Mouse (Mus musculus) embryonic fibroblast, embryonic 13.5 days (primary cell): ENCODE measurements around the gene Limd1. TPM values are rescaled to one million over a fixed set of nuclear protein-coding genes. Genes with fewer than 3 reads are reported as not detected.
A peak's percentile ranks its signal among the peaks of the same experiment; 100 is the strongest.

ENCODE experiments used
- H3K27ac ChIP-seq: 2 replicates; pipeline ENCODE4 v1.5.1; 2012; ENCODE audit warnings: low read length, control low read depth, inconsistent platforms; ENCODE audit not compliant: insufficient read depth
- H3K4me1 ChIP-seq: 2 replicates; pipeline ENCODE4 v1.6.1; 2011; ENCODE audit warnings: low read length; ENCODE audit not compliant: control insufficient read depth, insufficient read depth
- H3K4me3 ChIP-seq: 2 replicates; pipeline ENCODE4 v1.5.1; 2011; ENCODE audit warnings: mild to moderate bottlenecking, control low read depth, low read length; ENCODE audit not compliant: insufficient read depth
- CTCF ChIP-seq: IDR thresholded peaks from 2 replicates; pipeline ENCODE4 v1.5.1; 2011; ENCODE audit warnings: mild to moderate bottlenecking, control low read depth, low read length, moderate library complexity, borderline replicate concordance; ENCODE audit not compliant: insufficient read depth
- POLR2A ChIP-seq: IDR thresholded peaks from 2 replicates; pipeline ENCODE4 v1.6.1; 2011; ENCODE audit warnings: low read depth, mild to moderate bottlenecking, control low read depth, low read length, moderate library complexity
- polyA plus RNA-seq: library from polyadenylated mRNA; stranded (reverse); fragments of >200 nt; gene quantifications from 2 replicates; pipeline ENCODE4 v1.2.4, GENCODE M21; 2011; ENCODE audit warnings: low read depth; ENCODE audit not compliant: missing spikeins, insufficient read length

Limd1 gene
- polyA plus RNA-seq, 1 experiment: 29.7 TPM

GRCm38 (mm10) chr9:123509638-123510604 is 31.4 kb downstream of the Limd1 start:
- TF ChIP-seq POLR2A: no peak
- no peak for TF ChIP-seq CTCF
- Histone ChIP-seq H3K27ac (no peak overlapping the region), H3K4me1 (no peaks in the 10 kb centered on the region), H3K4me3 (no peak overlapping the region)

DNA sequence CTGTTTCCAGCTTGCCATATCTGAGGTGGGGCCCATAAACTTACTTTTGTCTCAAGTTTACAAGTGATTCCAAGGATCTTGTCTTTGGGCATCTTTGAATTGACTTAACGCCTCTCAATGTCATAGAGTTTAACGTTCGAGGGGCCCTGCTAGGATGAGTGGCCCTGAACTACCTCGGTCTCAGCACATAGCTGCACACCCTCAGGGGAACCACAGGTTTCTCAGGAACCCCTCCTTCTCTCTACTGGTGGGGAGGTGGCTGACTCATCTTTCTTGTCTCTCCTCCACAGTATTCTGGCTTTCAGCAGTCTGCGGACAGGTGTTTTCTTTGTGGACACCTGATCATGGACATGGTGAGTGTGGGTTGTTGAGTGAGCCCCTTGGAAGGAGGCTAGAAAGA is 32.4 kb downstream of the Limd1 start:
- no peaks in the 10 kb centered on the region for H3K4me1 ChIP-seq
- no peak for TF ChIP-seq CTCF
- no peak for TF ChIP-seq POLR2A
- no peak overlapping the region for H3K4me3 ChIP-seq
- H3K27ac ChIP-seq: no peak overlapping the region

GRCm38 (mm10) chr9:123512482-123512881 is 34.0 kb downstream of the Limd1 start:
- no peak overlapping the region for H3K27ac ChIP-seq
- no peak overlapping the region for H3K4me3 ChIP-seq
- no peak for TF ChIP-seq CTCF
- TF ChIP-seq POLR2A: no peak
- no peaks in the 10 kb centered on the region for H3K4me1 ChIP-seq

- TF ChIP-seq CTCF (no peak), POLR2A (no peak)
- Histone ChIP-seq H3K27ac (no peak overlapping the region), H3K4me1 (no peaks in the 10 kb centered on the region), H3K4me3 (no peak overlapping the region)
Observed at GRCm38 (mm10) chr9:123515087-123515486, 36.6 kb downstream of the Limd1 start.

- H3K27ac ChIP-seq: peak overlapping the region; percentile 73
- no peak overlapping the region for H3K4me3 ChIP-seq
- no peaks in the 10 kb centered on the region for H3K4me1 ChIP-seq
- TF ChIP-seq POLR2A: no peak
- no peak for TF ChIP-seq CTCF
Observed at GRCm38 (mm10) chr9:123516641-123517385, 38.3 kb downstream of the Limd1 start.

DNA sequence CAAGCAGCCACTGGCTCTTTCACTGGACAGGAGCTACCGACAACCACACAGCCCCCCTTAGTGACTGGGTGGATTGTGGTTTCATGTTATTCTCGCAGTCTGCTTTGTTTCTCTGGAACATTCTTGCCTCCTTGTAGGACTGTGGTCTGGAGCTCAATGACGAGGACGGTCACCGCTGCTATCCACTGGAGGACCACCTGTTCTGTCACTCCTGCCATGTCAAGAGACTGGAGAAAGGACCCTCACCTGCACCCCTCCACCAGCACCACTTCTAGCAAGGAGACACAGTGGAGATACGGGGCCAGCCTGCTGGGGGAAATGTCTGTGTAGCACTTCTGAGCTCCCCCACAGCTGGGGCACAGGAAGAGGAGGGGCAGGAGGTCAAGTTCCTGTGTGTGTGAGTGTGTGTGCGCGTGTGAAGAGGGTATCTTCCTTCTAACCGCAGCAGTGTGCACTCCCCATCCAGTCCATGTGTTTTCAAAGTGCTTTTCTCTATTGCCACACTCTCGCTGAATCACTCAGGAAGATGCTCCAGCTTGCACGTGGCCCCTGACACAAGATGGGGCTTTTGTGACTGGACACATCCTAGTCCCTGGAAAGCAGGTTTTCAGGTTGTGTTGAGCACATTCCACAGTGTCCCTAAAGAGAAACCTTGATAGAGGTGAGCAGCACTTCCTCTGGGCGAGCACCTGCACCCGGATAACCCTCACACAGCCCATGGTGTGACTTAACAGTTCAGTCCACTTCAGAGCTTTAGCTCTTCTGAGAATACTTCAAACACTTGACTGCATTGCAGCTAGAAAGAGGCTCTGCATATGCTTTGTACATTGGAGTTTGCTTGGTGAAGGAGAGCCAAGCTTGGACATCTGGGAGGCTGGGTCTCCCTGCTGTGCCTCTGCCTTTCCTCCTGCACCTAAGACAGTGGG is 40.7 kb downstream of the Limd1 start:
- H3K4me3 ChIP-seq: no peak overlapping the region
- H3K4me1 ChIP-seq: no peaks in the 10 kb centered on the region
- peak overlapping the region; percentile 22; the same call in 1 of the 2 replicates for H3K27ac ChIP-seq
- TF ChIP-seq POLR2A (no peak), CTCF (no peak)

DNA sequence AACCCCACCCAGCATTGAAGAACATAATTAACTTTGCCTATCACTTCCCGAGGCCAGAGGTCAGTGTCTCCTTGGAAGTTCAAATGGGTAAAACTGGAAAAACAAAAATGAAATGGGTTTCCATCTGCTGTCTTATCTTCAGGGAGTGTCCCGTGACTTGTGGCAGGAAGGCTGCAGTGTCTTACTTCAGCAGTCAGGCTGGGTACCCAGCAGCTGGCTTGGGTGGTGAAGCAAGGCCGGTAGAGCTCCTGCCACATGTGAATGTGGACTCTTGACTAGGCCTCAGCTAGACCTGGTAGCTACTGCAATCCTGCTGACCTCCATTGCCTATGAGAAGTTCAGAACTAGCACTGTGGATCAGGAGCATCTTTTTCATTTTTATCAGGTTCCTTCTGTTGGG is 42.2 kb downstream of the Limd1 start:
- H3K27ac ChIP-seq: no peak overlapping the region
- no peak overlapping the region for H3K4me3 ChIP-seq
- peaks cover 2% of the 10 kb centered on the region; the same call in 1 of the 2 replicates for H3K4me1 ChIP-seq
- TF ChIP-seq CTCF (no peak), POLR2A (no peak)

DNA sequence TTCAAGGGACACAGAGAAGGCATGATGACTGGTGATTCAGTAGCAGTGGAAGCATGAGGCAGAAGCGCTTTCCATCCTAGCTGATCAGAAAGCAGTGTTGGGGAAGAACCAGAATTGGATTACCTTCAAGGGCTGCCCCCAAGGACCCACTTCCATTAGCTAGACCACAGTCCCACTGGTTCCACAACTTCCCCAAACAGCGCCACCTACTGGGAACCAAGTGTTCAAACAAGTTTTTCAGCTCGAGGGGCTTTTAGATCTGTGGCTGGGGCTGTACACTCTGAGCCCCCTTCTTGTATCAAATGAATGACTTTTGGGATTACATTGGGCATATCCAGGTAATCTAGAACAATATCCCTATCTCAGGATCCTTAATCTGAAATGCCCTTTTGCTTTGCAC is 45.2 kb downstream of the Limd1 start:
- Histone ChIP-seq H3K4me1 (peaks cover 2% of the 10 kb centered on the region; the same call in 1 of the 2 replicates), H3K27ac (no peak overlapping the region), H3K4me3 (no peak overlapping the region)
- TF ChIP-seq POLR2A: no peak
- no peak for TF ChIP-seq CTCF

- Histone ChIP-seq H3K27ac (no peak overlapping the region), H3K4me1 (peaks cover 2% of the 10 kb centered on the region; the same call in 1 of the 2 replicates), H3K4me3 (no peak overlapping the region)
- TF ChIP-seq CTCF: no peak
- no peak for TF ChIP-seq POLR2A
Observed at GRCm38 (mm10) chr9:123525095-123525494, 46.6 kb downstream of the Limd1 start.
